Mouse (Mus musculus) mouse trophoblast stem cell (cell line): ENCODE measurements around the gene Tdrd9.
"Not testable (repeated sequence)": the region's sequence is repeated elsewhere in the genome, so short reads cannot be mapped to it uniquely, and the experiment has no call there.

Source experiments
- in situ Hi-C, 2 experiments: fragments of 300-500 bp; cut with MseI, MboI; formaldehyde crosslinking; loops; 2 replicates in 1 of 2; 3 replicates in 1 of 2; pipeline ENCODE4 v1.15.1; 2025

The Tdrd9 gene

DNA sequence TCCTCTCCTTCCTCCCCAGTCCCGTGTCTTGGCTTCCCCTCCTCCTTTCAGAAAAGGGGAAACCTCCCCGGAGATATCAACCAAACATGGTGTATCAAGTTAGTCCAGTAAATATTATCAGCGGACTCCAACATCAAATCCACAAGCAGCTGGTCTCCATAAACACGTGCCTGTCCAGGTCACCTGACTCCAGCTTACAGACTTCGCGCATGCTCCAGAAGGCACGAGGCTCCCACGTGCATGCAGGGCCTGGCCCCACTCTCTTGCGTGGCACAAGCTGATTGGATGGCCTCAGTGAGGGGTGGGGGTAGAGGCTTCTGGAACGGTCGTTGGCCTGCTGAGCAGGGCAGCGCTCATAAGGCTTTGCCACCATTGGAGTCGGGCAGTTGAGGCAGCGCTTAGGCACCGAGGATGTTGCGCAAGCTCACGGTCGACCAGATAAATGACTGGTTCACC lies at the start of gene Tdrd9:
TSS of gene Tdrd9 (plus strand) at position 329 of the 456 bp plus-strand sequence.
- in situ Hi-C loops, result no loop called here

- in situ Hi-C loops, result no loop called here
These were observed 48.2 kb upstream of the Tdrd9 start for GRCm38 (mm10) chr12:111923117-111923516.

DNA sequence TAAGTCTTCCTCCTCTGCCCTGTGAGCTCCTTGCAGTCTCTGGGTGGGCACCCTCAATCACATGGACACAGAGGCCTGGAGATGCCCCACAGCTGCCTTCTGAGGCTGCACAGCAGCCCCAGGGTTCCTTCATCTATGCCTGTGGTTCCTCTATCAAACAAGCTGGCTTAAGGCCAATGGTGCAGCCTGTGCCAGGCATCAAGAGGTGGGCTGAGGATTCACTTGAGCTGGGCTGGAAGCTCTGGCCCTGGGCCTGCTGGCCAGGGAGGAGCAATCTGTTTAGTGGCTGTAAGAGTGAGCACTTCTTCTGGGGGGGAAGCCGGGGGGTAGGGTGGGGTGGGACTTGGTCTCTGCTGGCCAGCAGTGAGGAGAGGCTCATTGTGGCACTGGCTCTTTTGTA lies 44.0 kb upstream of the Tdrd9 start:
- in situ Hi-C loops, result no loop called here

- in situ Hi-C loops, result no loop called here
These were observed 42.9 kb upstream of the Tdrd9 start for GRCm38 (mm10) chr12:111928411-111928966.

DNA sequence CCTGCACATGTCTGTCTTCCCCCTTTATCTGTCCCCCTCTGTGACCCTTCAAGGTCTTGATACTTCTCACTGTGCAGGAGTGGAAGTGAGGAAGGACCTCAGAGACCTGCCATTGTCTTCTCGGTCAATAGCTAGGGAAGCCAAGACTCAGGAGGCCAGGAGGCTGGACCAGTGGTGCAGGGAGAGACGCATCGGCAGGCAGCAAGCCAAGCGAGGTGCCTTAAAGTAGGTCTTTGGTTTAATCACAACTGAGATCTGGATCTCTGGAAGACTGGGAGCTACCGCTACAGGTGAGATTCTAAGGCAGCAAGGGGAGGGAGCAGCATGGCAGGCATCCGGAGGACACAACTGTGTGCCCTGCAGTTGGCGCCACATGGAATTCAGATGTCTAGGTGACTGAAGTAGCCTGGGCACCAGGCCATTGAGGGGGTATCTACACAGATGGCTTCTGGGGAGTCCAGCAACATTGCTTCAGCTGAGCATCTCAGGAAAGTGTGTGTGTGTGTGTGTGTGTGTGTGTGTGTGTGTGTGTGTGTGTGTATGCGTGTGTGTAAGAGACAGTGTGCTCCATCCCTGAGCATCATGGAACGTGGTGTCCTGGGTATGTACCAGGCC lies 39.8 kb upstream of the Tdrd9 start:
- in situ Hi-C loops, result no loop called here

GRCm38 (mm10) chr12:111932513-111932912 lies 38.8 kb upstream of the Tdrd9 start:
- in situ Hi-C loops, result no loop called here

- in situ Hi-C loops, result no loop called here
These were observed 38.2 kb upstream of the Tdrd9 start for GRCm38 (mm10) chr12:111933032-111933704.

- in situ Hi-C loops, result no loop called here
These were observed 37.4 kb upstream of the Tdrd9 start for GRCm38 (mm10) chr12:111933971-111934370.

DNA sequence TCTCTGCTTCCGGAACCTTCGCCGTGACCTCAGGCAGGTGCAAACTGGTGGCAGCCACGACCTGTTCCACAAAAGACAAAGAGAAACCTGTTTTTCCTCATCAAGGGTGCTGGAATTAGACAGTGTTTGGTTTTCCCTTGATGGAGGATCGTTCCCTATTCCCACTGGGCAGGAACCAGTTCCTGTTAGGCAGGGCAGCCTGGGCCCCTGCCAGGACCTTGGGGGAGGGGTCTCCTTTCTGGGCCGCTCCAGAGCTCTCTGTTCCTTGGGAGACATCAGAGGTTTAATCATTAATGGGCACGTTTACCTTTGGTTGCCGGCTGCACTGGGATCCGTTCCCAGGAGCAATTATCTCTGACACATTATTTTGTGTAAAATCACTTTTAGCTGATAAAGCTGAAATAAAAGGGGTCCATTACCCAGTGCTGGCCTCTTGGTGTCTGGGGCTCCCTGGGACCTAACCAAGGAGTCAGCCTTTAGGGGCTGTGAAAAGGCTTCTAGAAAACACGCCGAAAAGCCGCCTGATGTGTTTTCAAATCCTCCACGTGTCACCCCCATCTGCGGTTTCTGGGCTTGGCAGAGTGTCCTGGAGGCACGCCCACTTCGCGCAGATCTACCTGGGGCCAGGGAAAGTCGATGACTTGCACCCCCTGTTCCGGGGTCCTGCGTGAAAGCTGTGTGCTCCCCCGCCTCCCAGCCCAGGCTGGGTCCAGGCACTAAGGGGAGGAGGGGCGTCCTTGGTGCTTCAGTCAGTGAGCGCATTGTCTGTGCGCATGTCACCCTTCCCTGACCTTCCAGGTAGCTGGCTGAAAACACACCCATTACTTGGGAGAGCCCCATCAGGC lies 34.4 kb upstream of the Tdrd9 start:
- in situ Hi-C loops, result no loop called here

GRCm38 (mm10) chr12:111938623-111939177 lies 32.7 kb upstream of the Tdrd9 start:
- in situ Hi-C loops, result no loop called here

- in situ Hi-C loops, result no loop called here
These were observed 27.8 kb upstream of the Tdrd9 start for GRCm38 (mm10) chr12:111943421-111944064.

DNA sequence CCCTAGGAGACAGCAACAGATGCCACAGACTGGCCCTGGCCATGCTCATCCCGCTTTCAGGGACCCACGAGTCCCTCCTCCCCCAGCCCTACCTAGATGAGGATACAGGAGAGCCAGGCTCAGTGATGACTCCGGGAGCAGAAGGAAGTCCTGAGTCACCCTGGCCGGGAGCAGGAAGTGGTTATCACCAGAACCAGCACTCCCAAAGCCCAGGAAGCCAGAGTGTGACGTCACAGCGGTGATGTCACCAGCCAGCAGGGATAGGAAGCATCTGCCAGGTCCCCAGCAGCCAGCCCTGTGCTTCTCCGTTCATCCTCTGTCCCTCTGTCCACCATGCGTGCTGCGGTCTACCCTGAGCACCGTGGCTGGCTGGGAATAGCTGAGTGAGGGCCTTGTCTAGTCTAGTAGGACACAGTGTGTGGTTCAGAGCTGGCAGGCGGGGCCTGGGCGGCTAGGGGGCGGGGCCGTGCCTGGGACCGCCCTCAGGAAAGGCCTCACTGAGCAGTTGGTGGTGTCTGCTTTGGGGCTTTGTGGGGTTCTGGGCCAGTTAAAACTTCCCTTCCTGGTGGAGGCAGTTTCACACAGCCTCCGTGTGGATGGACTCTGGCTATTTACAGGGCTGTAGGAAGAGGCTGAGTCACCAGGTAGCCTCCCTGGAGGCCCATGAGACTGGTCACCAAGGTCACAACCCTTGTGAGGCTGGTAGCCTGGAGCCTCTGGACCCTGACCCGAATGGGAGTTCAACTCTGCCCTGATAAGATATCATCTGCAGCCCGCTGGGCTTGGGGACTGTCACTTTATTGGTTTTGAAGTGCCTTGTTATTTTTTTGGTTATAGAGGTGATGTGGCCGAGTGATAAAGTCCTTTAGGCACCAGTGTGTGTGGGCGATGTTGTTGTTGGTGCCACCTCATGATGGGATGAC lies 27.0 kb upstream of the Tdrd9 start:
- in situ Hi-C loops, result not testable (repeated sequence)

DNA sequence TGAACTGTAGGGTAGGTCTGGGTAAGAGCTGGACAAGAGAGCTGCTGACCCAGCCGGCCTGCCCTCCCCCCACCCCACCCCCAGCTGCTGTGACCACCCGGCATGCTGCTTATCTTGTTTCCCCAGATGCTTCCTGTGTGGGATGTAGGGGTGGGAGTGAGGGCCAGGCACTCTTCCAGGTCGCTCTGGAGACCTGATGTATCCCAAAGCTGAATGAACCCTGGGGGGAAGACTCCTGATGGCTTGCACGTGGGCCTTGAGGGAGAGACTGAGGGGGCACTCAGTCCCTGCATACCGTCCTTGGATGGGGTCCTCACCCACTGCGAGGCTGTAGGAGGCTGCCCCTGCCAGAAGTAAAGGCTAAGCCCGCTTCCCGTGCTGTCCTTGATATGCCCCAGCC lies 26.2 kb upstream of the Tdrd9 start:
- in situ Hi-C loops, result no loop called here

- in situ Hi-C loops, result not testable (repeated sequence)
These were observed 25.3 kb upstream of the Tdrd9 start for GRCm38 (mm10) chr12:111945765-111946655.

GRCm38 (mm10) chr12:111946716-111947115 lies 24.6 kb upstream of the Tdrd9 start:
- in situ Hi-C loops, result no loop called here

DNA sequence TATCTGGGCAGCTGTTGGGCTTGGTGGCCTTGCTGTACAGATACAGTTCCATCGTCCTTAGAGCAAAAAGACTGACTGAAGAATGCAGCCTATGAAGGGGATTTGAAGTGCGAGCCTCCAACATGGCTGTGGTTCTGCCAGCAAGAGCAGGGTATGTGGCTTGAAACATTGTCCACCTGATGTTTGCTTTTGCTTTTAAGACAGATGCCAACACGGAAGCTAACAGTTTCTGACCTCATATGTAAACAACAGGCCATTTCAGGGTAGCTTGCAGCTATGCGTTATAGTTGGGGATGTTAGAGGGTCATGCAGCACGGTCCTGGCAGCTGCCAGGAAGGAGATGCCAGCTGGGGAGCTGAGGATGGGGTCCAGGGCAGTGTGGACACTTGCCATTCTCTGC lies 20.9 kb upstream of the Tdrd9 start:
- in situ Hi-C loops, result loop anchor here (5.0 kb wide), 1 partner anchor 73 kb away; no protein-coding TSS in a partner anchor

GRCm38 (mm10) chr12:111951701-111952100 lies 19.7 kb upstream of the Tdrd9 start:
- in situ Hi-C loops, result loop anchor here (5.0 kb wide), 1 partner anchor 74 kb away; no protein-coding TSS in a partner anchor

DNA sequence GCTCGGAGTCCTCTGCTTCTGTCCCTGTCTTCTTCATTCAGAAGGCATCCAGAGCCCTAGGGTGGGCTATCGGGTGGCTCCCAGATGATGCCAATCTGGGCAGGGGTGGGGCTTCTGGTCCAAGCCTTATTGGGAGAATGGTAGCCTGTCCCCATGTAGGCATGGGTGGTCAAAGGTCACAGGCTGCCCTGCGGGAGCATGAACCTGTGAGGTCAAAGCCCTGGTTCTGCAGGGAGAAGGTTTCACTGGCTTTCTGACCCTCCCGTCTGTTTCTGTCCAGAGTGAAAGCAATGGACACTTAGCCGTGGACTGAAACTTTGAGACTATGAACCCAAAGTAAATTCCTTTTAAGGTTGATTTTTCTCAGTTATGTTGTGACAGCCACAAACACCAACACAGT lies 15.2 kb upstream of the Tdrd9 start:
- in situ Hi-C loops, result no loop called here
